Mouse (Mus musculus) MEL (cell line): ENCODE measurements around the gene Zfp536. TPM values are rescaled to one million over a fixed set of nuclear protein-coding genes. Genes with fewer than 3 reads are reported as not detected.

Experiments used
- DNase-seq: peaks from one replicate; pipeline ENCODE4 v3.0.0; 2011; ENCODE audit warnings: low read depth, low spot score
- H3K27ac ChIP-seq: 2 replicates; pipeline ENCODE4 v1.5.1; 2012; ENCODE audit warnings: low read depth, mild to moderate bottlenecking, control low read depth, low read length, moderate library complexity; ENCODE audit not compliant: control insufficient read depth
- H3K27me3 ChIP-seq, 2 experiments: fragments of 150-350 bp in 1 of 2; sonication (generic) in 1 of 2; 2 replicates each; pipeline ENCODE4 v1.6.1; 2012; ENCODE audit warnings: low read length in 2 of 2, mild to moderate bottlenecking in 2 of 2, improper control_type of control experiment in 1 of 2, moderate library complexity in 1 of 2; ENCODE audit not compliant: insufficient read depth in 2 of 2, control insufficient read depth in 1 of 2
- H3K36me3 ChIP-seq, 2 experiments: 2 replicates each; pipeline ENCODE4 v1.6.1; 2012 to 2014; ENCODE audit warnings: low read length in 2 of 2, improper control_type of control experiment in 1 of 2, inconsistent platforms in 1 of 2, mild to moderate bottlenecking in 1 of 2; ENCODE audit not compliant: insufficient read depth in 2 of 2, control insufficient read depth in 1 of 2
- H3K4me1 ChIP-seq, 2 experiments: fragments of 150-350 bp in 1 of 2; sonication (generic) in 1 of 2; 2 replicates each; pipeline ENCODE4 v1.6.1; 2012; ENCODE audit warnings: low read length in 2 of 2, improper control_type of control experiment in 1 of 2, mild to moderate bottlenecking in 1 of 2; ENCODE audit not compliant: insufficient read depth in 2 of 2, control insufficient read depth in 1 of 2
- H3K4me3 ChIP-seq, 2 experiments: fragments of 150-350 bp in 1 of 2; sonication (generic) in 1 of 2; 2 replicates each; pipeline ENCODE4 v1.5.1; 2012; ENCODE audit warnings: low read depth in 2 of 2, low read length in 2 of 2, mild to moderate bottlenecking in 2 of 2, moderate library complexity in 2 of 2, control low read depth in 1 of 2, improper control_type of control experiment in 1 of 2; ENCODE audit not compliant: control insufficient read depth in 1 of 2, insufficient read depth in 1 of 2
- H3K79me2 ChIP-seq: 2 replicates; pipeline ENCODE4 v1.6.1; 2012; ENCODE audit warnings: mild to moderate bottlenecking, low read length, moderate library complexity; ENCODE audit not compliant: control insufficient read depth, poor library complexity, insufficient read depth
- H3K9ac ChIP-seq: 2 replicates; pipeline ENCODE4 v1.6.1; 2012; ENCODE audit warnings: low read depth, mild to moderate bottlenecking, control low read depth, low read length, moderate library complexity; ENCODE audit not compliant: control insufficient read depth, poor library complexity, severe bottlenecking
- H3K9me3 ChIP-seq: fragments of 150-350 bp; sonication (generic); replicated peaks from 2 replicates; pipeline ENCODE4 v1.6.1; 2012; ENCODE audit warnings: mild to moderate bottlenecking, low read length, improper control_type of control experiment, moderate library complexity; ENCODE audit not compliant: insufficient read depth
- CHD1 ChIP-seq: IDR thresholded peaks from 2 replicates; pipeline ENCODE4 v1.6.1; 2012; ENCODE audit warnings: low read depth, mild to moderate bottlenecking, inconsistent platforms, low read length, improper control_type of control experiment
- CHD2 ChIP-seq: IDR thresholded peaks from 2 replicates; pipeline ENCODE4 v1.6.1; 2011; ENCODE audit warnings: low read length, improper control_type of control experiment
- ELF1 ChIP-seq: IDR thresholded peaks from 2 replicates; pipeline ENCODE4 v1.6.1; 2014; ENCODE audit warnings: low read depth, mild to moderate bottlenecking, inconsistent platforms, low read length, improper control_type of control experiment, moderate library complexity
- ETS1 ChIP-seq: IDR thresholded peaks from 2 replicates; pipeline ENCODE4 v1.6.1; 2012; ENCODE audit warnings: low read depth, mild to moderate bottlenecking, inconsistent platforms, low read length, improper control_type of control experiment, moderate library complexity
- GATA1 ChIP-seq: IDR thresholded peaks from 2 replicates; pipeline ENCODE4 v1.6.1; 2011; ENCODE audit warnings: low read depth, low read length, improper control_type of control experiment
- HCFC1 ChIP-seq: IDR thresholded peaks from 2 replicates; pipeline ENCODE4 v1.6.1; 2012; ENCODE audit warnings: low read depth, mild to moderate bottlenecking, inconsistent platforms, low read length, improper control_type of control experiment, moderate library complexity
- KAT2A ChIP-seq: conservative IDR thresholded peaks from 2 replicates; pipeline ENCODE4 v1.6.1; 2012; ENCODE audit warnings: low read depth, low read length, improper control_type of control experiment, inconsistent platforms
- MAFK ChIP-seq: IDR thresholded peaks from 2 replicates; pipeline ENCODE4 v1.6.1; 2011; ENCODE audit warnings: low read depth, mild to moderate bottlenecking, low read length, improper control_type of control experiment, borderline replicate concordance
- MAX ChIP-seq: IDR thresholded peaks from 2 replicates; pipeline ENCODE4 v1.6.1; 2011; ENCODE audit warnings: low read length, improper control_type of control experiment
- MEF2A ChIP-seq: IDR thresholded peaks from 2 replicates; pipeline ENCODE4 v1.6.1; 2014; ENCODE audit warnings: low read depth, mild to moderate bottlenecking, inconsistent platforms, low read length, improper control_type of control experiment; ENCODE audit not compliant: poor library complexity, insufficient replicate concordance, severe bottlenecking; ENCODE audit errors: extremely low read depth
- MXI1 ChIP-seq: IDR thresholded peaks from 2 replicates; pipeline ENCODE4 v1.6.1; 2011; ENCODE audit warnings: mild to moderate bottlenecking, low read depth, low read length, improper control_type of control experiment
- MYC ChIP-seq: IDR thresholded peaks from 2 replicates; pipeline ENCODE4 v1.6.1; 2011; ENCODE audit warnings: low read depth, mild to moderate bottlenecking, low read length, improper control_type of control experiment, moderate library complexity
- NELFE ChIP-seq: IDR thresholded peaks from 2 replicates; pipeline ENCODE4 v1.6.1; 2011; ENCODE audit warnings: low read depth, low read length, improper control_type of control experiment
- POLR2A ChIP-seq, 2 experiments: IDR thresholded peaks; 2 replicates each; pipeline ENCODE4 v1.6.1; 2011 to 2012; ENCODE audit warnings: low read length in 2 of 2, mild to moderate bottlenecking in 2 of 2, control low read depth in 1 of 2, improper control_type of control experiment in 1 of 2, low read depth in 1 of 2, moderate library complexity in 1 of 2; ENCODE audit not compliant: control insufficient read depth in 1 of 2, insufficient read depth in 1 of 2, poor library complexity in 1 of 2
- RCOR1 ChIP-seq: IDR thresholded peaks from 2 replicates; pipeline ENCODE4 v1.6.1; 2012; ENCODE audit warnings: low read depth, mild to moderate bottlenecking, inconsistent platforms, low read length, improper control_type of control experiment
- SIN3A ChIP-seq: IDR thresholded peaks from 2 replicates; pipeline ENCODE4 v1.6.1; 2012; ENCODE audit warnings: low read length, improper control_type of control experiment, inconsistent platforms
- TAL1 ChIP-seq: IDR thresholded peaks from 2 replicates; pipeline ENCODE4 v1.6.1; 2012; ENCODE audit warnings: mild to moderate bottlenecking, inconsistent platforms, low read length, moderate library complexity, mixed read lengths
- TBP ChIP-seq: IDR thresholded peaks from 2 replicates; pipeline ENCODE4 v1.8.0; 2011; ENCODE audit warnings: low read depth, low read length, improper control_type of control experiment
- UBTF ChIP-seq: IDR thresholded peaks from 2 replicates; pipeline ENCODE4 v1.6.1; 2012; ENCODE audit warnings: low read depth, mild to moderate bottlenecking, inconsistent platforms, low read length, improper control_type of control experiment, moderate library complexity, borderline replicate concordance; ENCODE audit not compliant: insufficient read depth
- USF1 ChIP-seq: IDR thresholded peaks from 2 replicates; pipeline ENCODE4 v1.6.1; 2014; ENCODE audit warnings: low read depth, mild to moderate bottlenecking, inconsistent platforms, low read length, improper control_type of control experiment, moderate library complexity
- USF2 ChIP-seq, 2 experiments: IDR thresholded peaks; 2 replicates each; pipeline ENCODE4 v1.6.1; 2011 to 2012; ENCODE audit warnings: improper control_type of control experiment in 2 of 2, low read length in 2 of 2, borderline replicate concordance in 1 of 2, inconsistent platforms in 1 of 2, low read depth in 1 of 2, mild to moderate bottlenecking in 1 of 2; ENCODE audit not compliant: insufficient read depth in 1 of 2
- ZMIZ1 ChIP-seq: IDR thresholded peaks from 2 replicates; pipeline ENCODE4 v1.6.1; 2012; ENCODE audit warnings: low read depth, mild to moderate bottlenecking, inconsistent platforms, low read length, improper control_type of control experiment, moderate library complexity
- ZNF384 ChIP-seq: IDR thresholded peaks from 2 replicates; pipeline ENCODE4 v1.6.1; 2012; ENCODE audit warnings: low read depth, mild to moderate bottlenecking, inconsistent platforms, low read length, improper control_type of control experiment
- polyA plus RNA-seq, 2 experiments: library from polyadenylated mRNA; stranded (reverse) in 1 of 2; unstranded in 1 of 2; fragments of >175 nt in 1 of 2; fragments of >200 nt in 1 of 2; gene quantifications; 2 replicates each; pipeline versions ENCODE4 v1.2.1 to v1.2.4; 2012; ENCODE audit warnings: low replicate concordance in 2 of 2, low read depth in 1 of 2; ENCODE audit not compliant: insufficient read length in 2 of 2, insufficient read depth in 1 of 2, missing spikeins in 1 of 2
- total RNA-seq: library from RNA; depleted of rRNA; stranded (reverse); fragments of 300-350 nt; gene quantifications from 2 replicates; pipeline ENCODE4 v1.2.3, GENCODE M21; 2012

Zfp536 gene
- total and polyA plus RNA-seq, 3 experiments = not detected

DNA sequence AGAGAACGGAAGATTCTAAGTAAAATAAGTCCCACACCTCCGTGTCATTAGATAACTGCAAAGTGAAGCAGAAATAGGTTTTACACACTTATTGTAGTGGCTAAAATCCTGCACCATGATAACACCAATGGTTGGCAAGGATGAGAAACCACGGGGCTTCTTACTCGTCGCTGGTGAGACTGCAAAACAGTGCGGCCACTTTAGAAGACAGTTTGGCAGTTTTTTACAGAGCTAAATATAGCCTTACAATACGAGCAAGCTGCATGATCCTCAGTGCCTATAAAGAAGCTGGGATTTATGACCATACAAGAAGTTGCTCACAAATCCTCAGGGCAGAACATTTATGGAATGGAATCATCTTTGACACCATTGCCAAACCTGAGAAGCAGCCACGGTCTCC is 45.7 kb downstream of the Zfp536 start:
- Histone ChIP-seq H3K9ac (no peak overlapping the region), H3K4me3 (no peak overlapping the region), H3K4me1 (no peaks in the 10 kb centered on the region), H3K36me3 (no peaks in the 10 kb centered on the region), H3K27ac (no peak overlapping the region), H3K9me3 (no peaks in the 10 kb centered on the region), H3K79me2 (no peaks in the 10 kb centered on the region), H3K27me3 (no peaks in the 10 kb centered on the region; a peak in 1 of 4 replicates)
- TF ChIP-seq SIN3A (no peak), USF2 (IDR thresholded peaks at IDR 0.05; ENCODE audit: borderline replicate concordance in 1 of 2, insufficient read depth in 1 of 2, low read depth in 1 of 2, low read length in 2 of 2) (no peak), CHD2 (no peak), USF1 (no peak), UBTF (no peak), ETS1 (no peak), MEF2A (no peak), KAT2A (no peak), NELFE (no peak), HCFC1 (no peak), GATA1 (no peak), RCOR1 (no peak)
- DNase-seq = no peak

- H3K27me3 ChIP-seq = no peaks in the 10 kb centered on the region; a peak in 1 of 4 replicates
- H3K4me1 ChIP-seq = no peaks in the 10 kb centered on the region
- H3K36me3 ChIP-seq = no peaks in the 10 kb centered on the region
- H3K79me2 ChIP-seq = no peaks in the 10 kb centered on the region
- H3K27ac ChIP-seq = no peak overlapping the region
- H3K9me3 ChIP-seq = no peaks in the 10 kb centered on the region
- DNase-seq = no peak
- no peak overlapping the region for H3K4me3 ChIP-seq
- no peak overlapping the region for H3K9ac ChIP-seq
- TF ChIP-seq POLR2A (IDR thresholded peaks at IDR 0.05; ENCODE audit: control insufficient read depth in 1 of 2, insufficient read depth in 1 of 2, low read depth in 1 of 2, low read length in 2 of 2, poor library complexity in 1 of 2) (no peak), MXI1 (no peak), ETS1 (no peak), ELF1 (no peak), ZNF384 (no peak), MAFK (no peak), TAL1 (no peak), CHD1 (no peak), MAX (no peak), ZMIZ1 (no peak), MYC (no peak), TBP (no peak)
- TF ChIP-seq, all 39 proteins: peak for 0
These were observed 49.2 kb downstream of the Zfp536 start for GRCm38 (mm10) chr7:37724002-37724790.
